Mouse (Mus musculus) brain, adult 2 months (tissue): ENCODE results near the gene Trp53.
"Not testable (repeated sequence)": the region's sequence is repeated elsewhere in the genome, so short reads cannot be mapped to it uniquely, and the experiment has no call there.

Experiments used
- DNase-seq: peaks from one replicate; pipeline ENCODE4 v3.0.0; 2011; ENCODE audit warnings: low read depth, low spot score

Trp53 gene

DNA sequence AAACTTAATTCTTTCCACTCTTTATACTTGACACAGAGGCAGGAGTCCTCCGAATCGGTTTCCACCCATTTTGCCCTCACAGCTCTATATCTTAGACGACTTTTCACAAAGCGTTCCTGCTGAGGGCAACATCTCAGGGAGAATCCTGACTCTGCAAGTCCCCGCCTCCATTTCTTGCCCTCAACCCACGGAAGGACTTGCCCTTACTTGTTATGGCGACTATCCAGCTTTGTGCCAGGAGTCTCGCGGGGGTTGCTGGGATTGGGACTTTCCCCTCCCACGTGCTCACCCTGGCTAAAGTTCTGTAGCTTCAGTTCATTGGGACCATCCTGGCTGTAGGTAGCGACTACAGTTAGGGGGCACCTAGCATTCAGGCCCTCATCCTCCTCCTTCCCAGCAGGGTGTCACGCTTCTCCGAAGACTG is at the start of gene Trp53, which contains the start of gene Wrap53:
Gene Trp53, plus strand, starts transcription at position 269 of the 424 bp plus-strand sequence.
Gene Wrap53, minus strand, starts transcription at position 165 of the 424 bp plus-strand sequence.
- DNase-seq = peak; percentile 97

GRCm38 (mm10) chr11:69530755-69531154 is 49.4 kb upstream of the Trp53 start:
- DNase-seq = not testable (repeated sequence)

DNA sequence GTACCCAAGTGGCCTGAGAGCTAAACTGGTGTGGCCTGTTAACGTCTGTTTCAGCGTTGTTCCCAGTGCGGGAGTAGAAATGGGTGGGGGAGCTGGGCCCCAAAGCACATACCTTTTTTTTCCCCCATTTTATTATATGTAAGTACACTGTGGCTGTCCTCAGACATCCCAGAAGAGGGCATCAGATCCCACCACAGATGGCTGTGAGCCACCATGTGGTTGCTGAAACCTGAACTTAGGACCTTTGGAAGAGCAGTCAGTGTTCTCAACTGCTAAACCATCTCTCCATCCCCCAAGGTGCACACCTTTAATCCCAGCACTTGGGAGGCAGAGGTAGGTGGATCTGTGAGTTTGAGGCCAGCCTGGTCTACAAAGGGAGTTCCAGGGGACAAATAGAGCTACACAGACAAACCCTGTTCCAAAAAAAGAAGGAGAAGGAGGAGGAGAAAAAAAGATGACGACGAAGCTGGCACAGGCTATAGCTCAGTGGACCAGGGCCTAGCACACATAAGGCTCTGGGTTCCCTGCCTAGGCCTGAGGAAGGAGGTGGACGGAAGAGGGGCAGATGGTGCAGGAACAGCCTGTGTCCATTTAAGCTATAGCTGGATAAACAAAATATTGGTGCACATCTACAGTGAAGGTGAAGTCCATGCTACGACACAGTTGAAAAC is 47.5 kb upstream of the Trp53 start:
- peak; percentile 57 for DNase-seq

- DNase-seq = no peak
These were observed 45.2 kb upstream of the Trp53 start for GRCm38 (mm10) chr11:69534990-69535389.

- DNase-seq = no peak
These were observed 39.5 kb upstream of the Trp53 start for GRCm38 (mm10) chr11:69540700-69541099.

DNA sequence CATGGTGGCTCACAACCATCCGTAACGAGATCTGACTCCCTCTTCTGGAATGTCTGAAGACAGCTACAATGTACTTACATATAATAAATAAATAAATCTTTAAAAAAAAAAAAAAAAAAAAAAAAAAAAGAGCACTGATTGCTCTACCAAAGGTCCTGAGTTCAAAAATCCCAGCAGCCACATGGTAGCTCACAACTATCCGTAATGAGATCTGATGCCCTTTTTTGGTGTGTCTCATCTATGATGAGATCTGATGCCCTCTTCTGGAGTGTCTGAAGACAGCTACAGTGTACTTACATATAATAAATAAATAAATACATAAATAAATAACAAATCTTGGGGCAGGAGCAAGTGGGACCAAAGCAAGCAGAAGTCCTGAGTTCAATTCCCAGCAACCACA is 38.4 kb upstream of the Trp53 start:
- not testable (repeated sequence) for DNase-seq

DNA sequence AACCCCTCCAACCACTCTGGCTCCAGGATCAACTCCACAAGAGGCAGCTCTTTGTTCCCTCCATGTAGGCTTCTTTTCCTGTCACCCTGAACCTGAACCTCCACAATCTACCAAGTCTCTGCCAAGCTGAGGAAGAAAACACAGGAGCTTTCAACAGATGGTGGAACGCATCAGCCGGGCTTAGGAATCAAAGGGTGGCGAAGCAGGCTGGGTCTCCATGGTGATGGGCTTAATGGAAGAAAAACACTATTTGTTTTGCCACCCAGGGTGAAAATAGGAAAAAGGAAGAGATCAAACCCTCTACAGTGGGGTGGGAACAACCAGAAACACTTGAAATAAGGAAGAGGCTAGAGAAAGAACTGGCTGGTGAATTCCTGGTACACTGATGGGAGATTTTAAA is 36.6 kb upstream of the Trp53 start:
- DNase-seq = peak; percentile 46

- peak; percentile 40 for DNase-seq
These were observed 34.2 kb upstream of the Trp53 start for GRCm38 (mm10) chr11:69545957-69546356.

GRCm38 (mm10) chr11:69546423-69547053 is 33.6 kb upstream of the Trp53 start:
- peak; percentile 88 for DNase-seq

DNA sequence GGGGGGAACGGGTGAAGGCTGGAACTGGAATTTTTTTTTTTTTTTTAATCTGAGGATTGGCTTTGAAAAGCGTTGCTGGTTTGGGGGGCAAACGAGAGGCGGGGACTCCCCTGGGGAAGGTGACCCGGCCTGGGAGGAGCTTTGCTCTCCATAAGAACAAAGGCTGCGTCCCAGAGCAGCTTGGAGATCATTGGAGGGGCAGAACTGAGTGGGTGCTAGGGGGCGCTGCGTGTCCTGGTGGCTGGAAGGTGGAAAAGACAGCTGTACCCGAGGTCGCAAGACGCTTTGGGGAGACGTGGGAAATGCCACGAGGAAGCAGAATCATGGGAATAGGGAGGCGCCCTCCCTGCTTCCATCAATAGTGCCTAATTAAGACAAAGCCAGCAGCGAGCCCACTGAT is 33.1 kb upstream of the Trp53 start:
- peak; percentile 70 for DNase-seq

DNA sequence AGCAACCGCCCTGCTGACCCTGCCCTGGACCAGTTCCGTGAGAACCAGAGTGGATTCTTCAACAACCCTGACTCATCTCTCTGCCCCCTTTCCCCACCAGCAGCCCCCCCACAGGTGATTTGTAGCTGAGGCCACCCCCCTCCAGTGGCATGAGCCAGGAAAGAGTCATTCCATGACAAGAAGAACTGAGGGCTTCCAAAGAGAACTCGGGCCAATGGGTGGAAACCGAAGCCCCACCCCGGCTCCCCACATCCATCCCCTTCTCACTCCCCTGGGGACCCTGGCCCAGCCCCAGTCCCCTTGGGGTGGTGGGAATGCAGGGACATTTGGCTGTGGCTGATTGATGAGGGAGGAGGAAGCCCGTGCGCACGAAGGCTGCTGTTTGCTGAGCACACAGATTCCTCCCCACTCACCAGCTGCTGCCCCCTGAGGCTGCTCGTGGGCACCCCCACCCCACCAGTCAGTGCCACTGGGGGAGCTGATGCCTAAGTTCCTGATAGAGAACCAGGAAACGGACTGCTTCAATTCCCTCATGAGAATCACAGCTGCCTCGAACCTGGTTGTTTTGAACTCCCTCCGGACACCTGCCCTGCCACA is 31.0 kb upstream of the Trp53 start, which contains the start of gene Dnah2:
Gene Dnah2, minus strand, starts transcription at position 51 of the 597 bp plus-strand sequence.
- peak; percentile 39 for DNase-seq

GRCm38 (mm10) chr11:69551310-69551709 is 28.8 kb upstream of the Trp53 start:
- DNase-seq = no peak

DNA sequence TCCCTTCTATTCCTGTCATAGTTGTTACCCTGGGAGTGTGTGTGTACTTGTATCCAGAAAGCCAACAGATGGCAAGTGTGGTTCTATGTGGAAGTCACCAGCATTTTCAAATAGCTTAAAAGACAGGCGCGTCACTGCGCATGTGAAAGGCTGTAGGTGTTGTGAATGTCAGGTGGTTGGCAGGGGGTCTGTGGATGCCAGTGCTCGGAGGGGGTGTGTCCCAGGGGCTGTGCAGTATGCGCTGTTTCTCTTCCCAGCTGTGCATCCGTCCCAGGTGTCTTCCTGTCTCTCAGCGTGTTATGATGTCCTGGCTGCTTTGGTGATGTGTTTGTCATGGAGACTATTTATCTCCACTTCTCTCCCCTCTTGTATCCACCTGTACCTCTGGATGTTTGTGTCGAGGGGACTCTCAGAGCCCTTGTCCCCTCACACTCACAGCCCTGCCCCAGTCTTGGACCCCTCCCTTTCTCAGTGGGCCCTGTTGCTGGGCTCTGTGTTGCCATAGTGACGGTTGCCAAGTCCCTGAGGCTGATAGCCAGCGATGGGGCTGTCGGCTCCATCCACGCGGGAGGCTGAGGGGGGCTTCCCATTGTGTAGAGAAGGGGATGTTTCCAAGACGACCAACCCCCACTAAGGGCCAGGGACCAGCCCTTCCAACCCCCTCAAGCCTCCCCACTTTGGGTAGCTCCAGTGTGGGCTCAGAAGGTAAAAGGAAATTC is 27.4 kb upstream of the Trp53 start:
- peak; percentile 80 for DNase-seq

- no peak for DNase-seq
These were observed 26.8 kb upstream of the Trp53 start for GRCm38 (mm10) chr11:69553341-69553721.

DNA sequence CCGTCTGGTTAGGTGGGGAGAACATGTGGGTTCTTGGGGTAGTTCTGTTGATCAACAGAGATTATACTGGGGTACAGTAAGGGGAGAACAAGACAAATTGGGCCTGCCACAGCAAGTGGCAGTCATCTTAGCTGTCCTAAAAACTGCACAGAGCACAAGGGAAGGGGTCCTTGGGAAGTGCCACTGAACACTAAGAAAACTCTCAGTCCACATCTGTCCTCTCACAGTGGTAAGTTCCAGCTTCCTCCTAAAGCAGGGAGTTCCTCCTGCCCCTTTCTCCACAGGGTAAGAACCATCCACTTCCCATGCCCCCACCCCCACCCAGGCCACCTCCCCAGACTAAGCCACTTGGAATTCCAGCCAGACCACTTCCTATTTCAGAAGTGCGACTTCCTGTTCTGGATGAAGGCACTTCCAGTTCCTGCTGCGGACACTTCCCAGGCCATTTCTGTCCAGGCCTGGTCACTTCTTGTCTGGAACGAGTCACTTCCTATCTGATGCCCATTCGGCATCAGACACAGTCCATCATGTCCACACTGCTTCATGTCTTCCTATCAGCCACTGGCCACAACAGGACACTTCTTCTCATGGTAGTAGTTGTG is 25.5 kb upstream of the Trp53 start:
- DNase-seq = no peak

DNA sequence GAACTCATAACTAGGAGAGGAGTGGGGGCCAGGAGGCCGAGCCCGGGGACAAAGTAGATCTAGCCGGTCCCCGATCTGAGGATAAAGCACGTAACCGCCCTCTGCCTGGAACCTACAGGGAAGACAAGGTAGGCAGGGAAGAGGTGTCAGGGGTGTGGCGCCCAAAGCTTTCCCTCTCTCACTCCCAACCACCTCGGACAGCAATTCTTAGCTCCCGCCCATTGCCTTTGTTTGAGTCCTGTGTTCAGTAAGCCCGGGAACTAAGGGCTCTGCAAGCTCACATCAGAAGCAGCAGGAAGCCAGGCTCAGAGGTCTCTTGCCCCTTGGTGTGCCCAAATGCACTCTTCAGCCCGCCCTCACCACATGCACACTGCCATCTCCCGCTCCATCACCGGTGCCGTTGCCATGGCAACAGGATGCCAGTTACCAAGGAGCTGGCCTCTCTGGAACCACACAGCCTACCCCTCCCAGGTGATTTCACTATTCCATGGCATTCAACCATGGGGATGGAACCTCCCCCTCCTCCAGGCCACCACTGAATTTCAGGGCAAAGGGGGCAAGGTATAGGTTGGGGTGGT is 22.7 kb upstream of the Trp53 start:
- peak; percentile 82 for DNase-seq

DNA sequence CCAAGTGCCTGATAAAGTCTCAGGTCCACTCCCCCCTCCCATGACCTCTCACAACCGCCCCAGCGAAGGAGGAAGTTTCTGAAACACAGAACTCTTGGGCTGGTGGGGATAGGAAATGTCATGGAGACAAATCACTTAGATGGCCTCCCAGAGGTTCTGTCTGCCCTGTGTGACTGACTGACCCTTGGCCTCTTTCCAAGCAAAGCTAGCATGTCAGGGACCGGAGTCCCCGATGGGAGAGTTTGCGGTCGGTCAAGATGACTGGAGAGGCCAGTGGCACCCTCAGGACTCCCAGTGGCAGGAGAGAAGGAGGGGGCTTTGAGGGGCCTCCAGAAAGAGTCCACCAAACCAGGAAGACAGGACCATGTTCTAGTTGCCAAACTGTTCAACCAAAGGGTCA is 21.4 kb upstream of the Trp53 start:
- no peak for DNase-seq

DNA sequence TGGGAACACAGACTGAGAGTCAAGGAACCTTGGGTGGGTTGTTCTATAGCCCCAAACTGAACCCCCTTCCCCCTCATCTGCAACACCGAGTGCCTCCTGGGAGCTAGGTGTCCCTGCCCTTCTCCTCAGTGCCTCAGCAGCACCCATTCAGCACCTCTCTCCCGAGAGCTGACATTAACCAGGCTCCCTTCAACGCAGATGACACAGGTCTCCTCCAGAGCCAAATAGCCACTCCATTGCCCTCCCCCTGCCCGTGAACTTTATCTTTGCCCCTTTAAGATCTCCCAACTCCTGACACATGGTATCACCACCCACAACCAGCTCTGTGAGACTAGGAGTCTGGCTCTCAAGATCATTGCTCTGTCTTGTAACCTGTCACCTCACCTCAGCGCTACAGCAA is 21.0 kb upstream of the Trp53 start:
- peak; percentile 32 for DNase-seq

GRCm38 (mm10) chr11:69559851-69560765 is 20.1 kb upstream of the Trp53 start, which contains the start of gene Efnb3:
Gene Efnb3, minus strand, starts transcription at chr11:69560205.
- peak; percentile 81 for DNase-seq
